Mouse (Mus musculus): ENCODE measurements around the gene Lhx8. TPM values are rescaled to one million over a fixed set of nuclear protein-coding genes. Genes with fewer than 3 reads are reported as not detected.

The Lhx8 gene
- polyA plus RNA-seq, 1 experiment from 2014 or later: not detected

DNA sequence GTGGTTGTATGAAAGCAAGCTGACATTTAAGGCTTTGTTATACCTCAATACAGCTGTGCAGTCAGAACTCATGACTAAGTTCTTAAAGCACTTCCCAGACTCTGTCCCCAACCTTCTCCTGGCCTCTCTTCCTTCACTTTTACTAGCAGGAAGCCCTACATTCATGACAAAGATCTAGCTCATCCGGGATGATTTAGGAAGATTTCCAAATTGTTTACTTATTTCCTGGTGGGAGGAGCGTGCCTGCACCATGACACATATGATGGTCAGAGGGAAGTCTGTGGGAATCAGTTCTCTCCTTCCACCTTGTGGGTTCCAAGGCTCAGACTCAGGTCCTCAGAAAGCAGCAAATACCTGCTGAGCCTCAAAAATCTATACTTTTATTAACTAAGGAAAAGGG is 40.1 kb downstream of the Lhx8 start:
- H3K36me3 ChIP-seq: no peaks in the 10 kb centered on the region
- no peak overlapping the region for H3K9ac ChIP-seq
- H3K4me2 ChIP-seq: no peak overlapping the region
- H3K4me1 ChIP-seq (replicated peaks): peaks cover 12% of the 10 kb centered on the region; the same call in 1 of the 2 replicates
- H3K4me3 ChIP-seq: no peak overlapping the region
- 63% methylated on average over 2 of the region's 2 CpGs for WGBS
- no peak overlapping the region for H3K27ac ChIP-seq (ENCODE audit: poor library complexity, severe bottlenecking)
- ATAC-seq (ENCODE audit: insufficient number of reproducible peaks, low FRiP score): no peak
- peaks cover 20% of the 10 kb centered on the region for H3K27me3 ChIP-seq (replicated peaks)
- H3K9me3 ChIP-seq (replicated peaks): no peaks in the 10 kb centered on the region

DNA sequence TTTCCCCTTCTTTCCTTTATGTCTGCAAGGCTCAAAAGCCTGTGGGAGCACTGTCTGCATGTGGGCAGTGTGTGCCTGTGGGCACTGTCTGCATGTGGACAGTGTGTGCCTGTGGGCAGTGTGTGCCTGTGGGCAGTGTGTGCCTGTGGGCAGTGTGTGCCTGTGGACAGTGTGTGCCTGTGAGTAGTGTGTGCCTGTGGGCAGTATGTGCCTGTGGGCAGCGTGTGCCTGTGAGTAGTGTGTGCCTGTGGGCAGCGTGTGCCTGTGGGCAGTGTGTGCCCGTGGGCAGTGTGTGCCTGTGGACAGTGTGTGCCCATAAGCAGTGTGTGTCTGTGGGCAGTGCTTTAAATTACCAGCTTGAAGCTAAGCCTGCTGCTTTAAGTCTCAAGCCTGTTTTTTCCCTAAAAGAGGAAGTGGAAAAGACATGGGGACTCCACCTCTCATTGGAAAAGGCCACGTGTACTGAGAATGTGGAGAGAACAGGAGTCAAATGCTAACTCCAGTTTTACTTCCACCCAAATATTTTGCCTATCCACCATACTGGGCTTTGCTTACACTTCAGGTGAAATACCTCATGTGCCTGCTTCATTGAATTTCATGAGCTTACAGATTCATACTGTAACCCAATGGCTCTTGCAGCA is 41.9 kb downstream of the Lhx8 start:
- no peak overlapping the region for H3K4me2 ChIP-seq
- no peak overlapping the region for H3K27ac ChIP-seq (ENCODE audit: poor library complexity, severe bottlenecking)
- no peaks in the 10 kb centered on the region for H3K36me3 ChIP-seq
- peaks cover 12% of the 10 kb centered on the region; the same call in 1 of the 2 replicates for H3K4me1 ChIP-seq (replicated peaks)
- no peaks in the 10 kb centered on the region for H3K9me3 ChIP-seq (replicated peaks)
- H3K4me3 ChIP-seq: no peak overlapping the region
- 69% methylated on average over 4 of the region's 4 CpGs for WGBS
- H3K27me3 ChIP-seq (replicated peaks): peaks cover 20% of the 10 kb centered on the region
- ATAC-seq (ENCODE audit: insufficient number of reproducible peaks, low FRiP score): no peak
- no peak overlapping the region for H3K9ac ChIP-seq

DNA sequence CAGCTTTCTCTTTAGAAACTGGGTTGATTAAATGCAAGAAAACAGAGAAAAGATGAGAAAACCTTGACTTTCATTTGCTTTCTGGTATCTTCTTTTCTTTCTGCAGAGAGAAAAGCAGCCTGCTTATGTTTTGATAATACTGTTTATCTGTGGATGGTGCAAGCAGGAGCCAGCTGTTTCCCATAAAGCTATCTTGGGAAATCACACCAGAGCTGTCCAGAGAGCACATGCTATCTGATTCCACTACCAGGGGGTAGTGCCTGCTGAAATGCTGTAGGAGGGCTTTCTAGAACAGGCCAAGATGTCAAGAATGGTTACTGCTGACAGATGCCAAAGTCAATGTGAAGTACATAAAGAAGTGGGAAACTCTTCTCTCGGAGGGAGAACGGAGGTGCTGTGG is 43.2 kb downstream of the Lhx8 start:
- no peak for ATAC-seq (ENCODE audit: insufficient number of reproducible peaks, low FRiP score)
- no peaks in the 10 kb centered on the region for H3K9me3 ChIP-seq (replicated peaks)
- WGBS: 49% methylated on average over 2 of the region's 2 CpGs
- no peak overlapping the region for H3K9ac ChIP-seq
- H3K4me3 ChIP-seq: no peak overlapping the region
- H3K4me1 ChIP-seq (replicated peaks): peaks cover 12% of the 10 kb centered on the region; the same call in 1 of the 2 replicates
- no peaks in the 10 kb centered on the region for H3K36me3 ChIP-seq
- H3K27ac ChIP-seq (ENCODE audit: poor library complexity, severe bottlenecking): no peak overlapping the region
- no peak overlapping the region for H3K4me2 ChIP-seq
- H3K27me3 ChIP-seq (replicated peaks): peaks cover 14% of the 10 kb centered on the region; the same call in 1 of the 2 replicates

DNA sequence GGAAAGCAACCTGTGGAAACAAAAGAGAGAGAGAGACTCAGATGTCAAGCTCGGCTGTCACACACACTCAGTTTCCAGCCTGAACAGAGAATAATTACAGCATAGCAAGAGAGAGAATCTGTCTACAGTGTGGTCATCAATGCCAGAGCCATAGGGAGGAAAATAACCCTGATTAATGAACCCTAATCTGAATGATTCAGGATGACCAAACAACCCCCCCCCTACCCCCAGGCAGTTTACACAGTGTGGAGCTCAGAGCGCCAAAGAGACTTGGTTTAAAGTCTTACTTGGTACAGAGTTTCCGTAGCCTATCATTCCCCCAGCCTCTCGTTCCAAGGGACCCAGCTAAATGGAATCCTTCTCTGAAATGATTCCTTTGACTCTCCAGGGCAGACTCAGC is 45.1 kb downstream of the Lhx8 start:
- Histone ChIP-seq H3K4me3 (no peak overlapping the region), H3K4me1 (replicated peaks) (peaks cover 12% of the 10 kb centered on the region; the same call in 1 of the 2 replicates), H3K4me2 (no peak overlapping the region), H3K36me3 (no peaks in the 10 kb centered on the region), H3K27me3 (replicated peaks) (peaks cover 13% of the 10 kb centered on the region), H3K9me3 (replicated peaks) (no peaks in the 10 kb centered on the region), H3K27ac (ENCODE audit: poor library complexity, severe bottlenecking) (no peak overlapping the region), H3K9ac (no peak overlapping the region)
- no peak for ATAC-seq (ENCODE audit: insufficient number of reproducible peaks, low FRiP score)
- 60% methylated on average over 4 of the region's 4 CpGs for WGBS

DNA sequence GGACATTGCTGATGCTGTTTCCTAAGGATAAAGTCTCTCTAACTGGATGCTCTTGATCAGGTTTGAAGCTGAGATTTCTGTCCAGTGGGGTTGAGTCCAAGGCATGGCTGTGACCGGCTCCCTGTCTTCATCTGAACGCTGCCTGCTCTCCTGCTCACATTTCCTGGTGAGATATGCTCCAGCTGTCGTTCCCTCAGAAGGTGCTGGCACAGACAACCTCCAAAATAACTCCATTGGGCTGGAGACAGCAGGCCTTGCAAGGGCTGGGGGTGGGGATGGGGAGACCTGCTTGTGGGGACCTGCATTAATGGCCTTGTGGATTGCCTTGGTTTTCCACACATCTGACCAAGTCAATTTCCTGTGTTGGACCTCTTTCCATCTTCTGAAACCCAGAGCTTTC is 46.2 kb downstream of the Lhx8 start:
- H3K4me2 ChIP-seq: no peak overlapping the region
- no peaks in the 10 kb centered on the region for H3K36me3 ChIP-seq
- H3K9ac ChIP-seq: no peak overlapping the region
- 22% methylated on average over 3 of the region's 3 CpGs for whole genome bisulfite sequencing
- H3K4me3 ChIP-seq: no peak overlapping the region
- H3K4me1 ChIP-seq (replicated peaks): peaks cover 12% of the 10 kb centered on the region; the same call in 1 of the 2 replicates
- peaks cover 13% of the 10 kb centered on the region for H3K27me3 ChIP-seq (replicated peaks)
- no peak overlapping the region for H3K27ac ChIP-seq (ENCODE audit: poor library complexity, severe bottlenecking)
- no peaks in the 10 kb centered on the region for H3K9me3 ChIP-seq (replicated peaks)
- ATAC-seq (ENCODE audit: insufficient number of reproducible peaks, low FRiP score): no peak

DNA sequence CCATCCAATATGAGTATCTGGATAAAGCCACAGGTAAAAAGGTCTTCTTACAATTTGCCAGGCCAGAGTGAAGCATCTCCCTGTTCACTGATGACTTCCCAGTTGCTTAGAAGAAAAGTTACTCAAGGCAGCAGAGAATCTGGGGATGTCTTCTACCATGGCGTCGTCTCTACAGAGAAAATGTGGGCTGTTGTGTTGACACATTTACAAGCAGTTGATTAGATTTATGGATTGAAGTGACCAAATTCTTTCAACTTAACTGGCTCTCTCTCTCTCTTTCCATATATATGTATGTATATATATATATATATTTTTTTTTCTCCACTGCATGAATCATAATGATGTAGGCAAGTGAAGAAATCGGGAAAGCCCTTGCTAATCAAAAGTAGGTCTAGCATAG is 55.8 kb downstream of the Lhx8 start:
- no peak for ATAC-seq (ENCODE audit: insufficient number of reproducible peaks, low FRiP score)
- H3K9ac ChIP-seq: no peak overlapping the region
- H3K27me3 ChIP-seq (replicated peaks): peaks cover 18% of the 10 kb centered on the region; the same call in 1 of the 2 replicates
- H3K4me3 ChIP-seq: no peak overlapping the region
- H3K36me3 ChIP-seq: no peaks in the 10 kb centered on the region
- 61% methylated on average over 3 of the region's 3 CpGs for WGBS
- no peak overlapping the region for H3K27ac ChIP-seq (ENCODE audit: poor library complexity, severe bottlenecking)
- no peaks in the 10 kb centered on the region for H3K4me1 ChIP-seq (replicated peaks)
- no peaks in the 10 kb centered on the region for H3K9me3 ChIP-seq (replicated peaks)
- H3K4me2 ChIP-seq: no peak overlapping the region

DNA sequence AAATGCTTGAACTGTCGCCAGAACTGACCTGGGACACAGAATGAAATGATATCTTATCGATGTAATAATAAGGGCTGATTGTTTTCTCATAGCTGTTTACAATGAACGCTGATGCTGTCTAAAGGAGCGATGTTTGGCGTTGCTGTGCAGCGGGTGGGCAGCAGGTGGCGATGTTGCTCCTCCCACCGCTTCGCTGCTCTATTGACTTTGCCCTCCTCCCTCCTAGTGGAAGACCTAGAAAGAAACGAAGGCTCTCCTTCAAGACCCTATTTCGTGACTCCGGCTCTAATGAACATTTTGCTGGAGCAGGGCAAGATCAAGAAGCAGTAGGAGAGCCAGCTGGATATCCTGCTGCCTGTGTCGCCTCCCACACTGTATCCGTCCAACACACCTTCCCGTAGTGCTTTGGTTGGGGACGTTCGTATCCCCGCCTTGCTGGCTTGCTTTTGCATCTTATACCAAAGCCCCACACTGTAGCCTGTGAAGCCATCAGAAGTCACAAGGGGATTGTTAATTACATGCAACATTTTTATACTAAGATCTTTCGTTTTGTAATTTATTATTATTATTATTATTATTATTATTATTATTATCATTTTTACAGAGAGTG is 60.6 kb downstream of the Lhx8 start:
- Histone ChIP-seq H3K4me2 (peak overlapping the region; percentile 70), H3K9ac (0 out of 2 replicates have a peak overlapping the region, but pooled peaks have one; percentile 55), H3K4me3 (peak overlapping the region; percentile 36), H3K36me3 (no peaks in the 10 kb centered on the region), H3K27ac (ENCODE audit: poor library complexity, severe bottlenecking) (no peak overlapping the region), H3K9me3 (replicated peaks) (no peaks in the 10 kb centered on the region), H3K27me3 (replicated peaks) (peaks cover 4% of the 10 kb centered on the region; the same call in 1 of the 2 replicates), H3K4me1 (replicated peaks) (no peaks in the 10 kb centered on the region)
- 14% methylated on average over 19 of the region's 19 CpGs for WGBS
- no peak for ATAC-seq (ENCODE audit: insufficient number of reproducible peaks, low FRiP score)

DNA sequence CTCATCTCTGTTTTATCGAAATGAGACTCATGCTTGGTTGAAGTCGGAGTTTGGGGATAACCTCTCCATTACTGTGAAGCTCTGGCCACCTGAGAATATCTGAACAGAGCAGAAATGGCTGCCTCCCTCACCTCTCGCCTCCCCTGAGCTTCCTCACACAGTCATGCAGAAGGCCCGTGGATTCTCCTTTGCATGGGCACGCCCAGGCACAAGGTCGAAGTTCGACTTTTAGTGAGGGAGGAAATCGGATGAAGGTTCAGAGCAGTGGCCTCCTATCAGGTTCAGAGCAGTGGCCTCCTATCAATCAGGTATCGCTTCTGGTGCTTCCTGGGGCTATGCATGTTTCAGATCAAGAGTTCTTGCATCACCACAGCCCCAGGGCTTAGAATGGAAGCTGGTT is 62.1 kb downstream of the Lhx8 start:
- no peak overlapping the region for H3K27ac ChIP-seq (ENCODE audit: poor library complexity, severe bottlenecking)
- no peak overlapping the region for H3K4me2 ChIP-seq
- H3K9me3 ChIP-seq (replicated peaks): no peaks in the 10 kb centered on the region
- peaks cover 4% of the 10 kb centered on the region; the same call in 1 of the 2 replicates for H3K27me3 ChIP-seq (replicated peaks)
- no peak for ATAC-seq (ENCODE audit: insufficient number of reproducible peaks, low FRiP score)
- H3K4me1 ChIP-seq (replicated peaks): no peaks in the 10 kb centered on the region
- H3K4me3 ChIP-seq: no peak overlapping the region
- 62% methylated on average over 9 of the region's 9 CpGs for WGBS
- no peak overlapping the region for H3K9ac ChIP-seq
- no peaks in the 10 kb centered on the region for H3K36me3 ChIP-seq

DNA sequence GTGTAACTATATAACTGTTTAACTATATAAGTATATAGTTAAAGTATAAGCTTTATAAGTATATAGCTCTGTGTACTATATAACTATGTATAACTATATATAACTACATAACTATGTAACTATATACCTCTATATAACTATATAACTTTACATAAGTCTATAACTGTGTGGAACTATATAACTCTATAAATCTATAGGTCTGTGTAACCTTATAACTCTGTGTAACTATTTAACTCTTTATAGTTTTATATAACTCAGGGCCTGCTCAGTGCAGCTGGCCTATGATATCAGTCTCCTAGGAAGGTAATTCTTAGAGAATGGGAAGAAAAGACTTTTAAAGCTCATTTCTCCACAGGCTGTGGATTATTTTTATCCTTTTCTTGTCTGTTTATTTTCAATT is 73.1 kb downstream of the Lhx8 start:
- Histone ChIP-seq H3K27ac (ENCODE audit: poor library complexity, severe bottlenecking) (no peak overlapping the region), H3K4me1 (replicated peaks) (no peaks in the 10 kb centered on the region; the same call in 1 of the 2 replicates), H3K9me3 (replicated peaks) (no peaks in the 10 kb centered on the region), H3K9ac (no peak overlapping the region), H3K4me2 (no peak overlapping the region), H3K36me3 (no peaks in the 10 kb centered on the region), H3K4me3 (no peak overlapping the region), H3K27me3 (replicated peaks) (no peaks in the 10 kb centered on the region)
- ATAC-seq (ENCODE audit: insufficient number of reproducible peaks, low FRiP score): no peak

Measured in heart, embryonic 12.5 days (tissue).